Mouse (Mus musculus): Measurements from ENCODE around the gene Gramd1a. TPM values are rescaled to one million over a fixed set of nuclear protein-coding genes. Genes with fewer than 3 reads are reported as not detected.
A peak's percentile ranks its signal among the peaks of the same experiment; 100 is the strongest.

Gene Gramd1a
- polyA plus RNA-seq, 1 experiment from 2014 or later = 21.2 TPM

- H3K36me3 ChIP-seq = peaks cover 71% of the 10 kb centered on the region
- peaks cover 39% of the 10 kb centered on the region for H3K27me3 ChIP-seq (replicated peaks)
- ATAC-seq = no peak
- no peak overlapping the region for H3K4me2 ChIP-seq
- H3K9me3 ChIP-seq (replicated peaks) = no peaks in the 10 kb centered on the region
- no peak overlapping the region for H3K9ac ChIP-seq
- WGBS (ENCODE audit: insufficient replicate concordance) = 85% methylated on average over 7 of the region's 7 CpGs
- H3K4me3 ChIP-seq = no peak overlapping the region
- peaks cover 11% of the 10 kb centered on the region; the same call in 1 of the 2 replicates for H3K4me1 ChIP-seq
- H3K27ac ChIP-seq = no peak overlapping the region
Measured at GRCm38 (mm10) chr7:31130197-31130596, 25.5 kb downstream of the Gramd1a start.

DNA sequence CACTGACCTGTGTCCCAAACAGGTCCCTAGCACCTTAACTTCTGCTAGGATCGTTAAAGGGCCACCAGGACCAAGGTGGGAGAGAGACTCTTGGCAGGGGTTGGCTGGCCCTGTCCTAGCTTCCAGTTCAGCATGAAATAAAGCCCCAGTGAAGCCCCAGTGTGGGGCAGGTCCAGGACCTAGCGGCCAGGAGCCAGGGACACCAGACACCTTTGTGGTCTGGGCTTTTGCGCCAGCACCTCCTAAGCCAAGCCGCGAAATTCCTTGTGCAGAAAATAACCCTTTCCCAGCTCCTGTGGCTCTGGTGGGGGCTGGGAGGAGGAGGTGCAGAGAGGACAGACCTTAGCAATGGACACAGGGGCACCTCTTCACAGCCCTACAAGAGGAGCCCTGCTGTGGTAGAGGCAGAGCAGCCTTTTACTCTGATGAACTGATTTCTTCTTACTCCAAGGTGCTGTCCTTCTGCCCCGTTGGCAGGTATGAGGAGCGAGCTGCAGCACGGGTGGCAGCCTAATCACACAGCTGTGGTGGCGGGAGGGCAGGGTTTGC lies 27.5 kb downstream of the Gramd1a start:
- WGBS (ENCODE audit: insufficient replicate concordance) = 61% methylated on average over 9 of the region's 9 CpGs
- ATAC-seq = no peak

GRCm38 (mm10) chr7:31126851-31127724 lies 28.6 kb downstream of the Gramd1a start, which contains the start of gene Scn1b:
Scn1b (minus strand) TSS chr7:31127003.
- H3K27me3 ChIP-seq (replicated peaks) = peaks cover 55% of the 10 kb centered on the region
- peak within 1 kb of the TSS; percentile 73 for H3K4me2 ChIP-seq
- H3K36me3 ChIP-seq = peaks cover 40% of the 10 kb centered on the region
- H3K9ac ChIP-seq = peak within 1 kb of the TSS; percentile 39
- ATAC-seq = no peak; the same call in 1 of the 2 replicates
- no peak within 1 kb of the TSS for H3K27ac ChIP-seq
- H3K9me3 ChIP-seq (replicated peaks) = no peaks in the 10 kb centered on the region
- WGBS (ENCODE audit: insufficient replicate concordance) = 3% methylated on average over 37 of the region's 60 CpGs
- H3K4me1 ChIP-seq = peaks cover 11% of the 10 kb centered on the region; the same call in 1 of the 2 replicates
- peak within 1 kb of the TSS; percentile 54 for H3K4me3 ChIP-seq

More for the DNA sequence above, 27.5 kb downstream of the Gramd1a start:
- Histone ChIP-seq H3K4me1 (peaks cover 11% of the 10 kb centered on the region; the same call in 1 of the 2 replicates), H3K9me3 (replicated peaks) (no peaks in the 10 kb centered on the region), H3K27ac (no peak overlapping the region), H3K27me3 (replicated peaks) (peaks cover 54% of the 10 kb centered on the region), H3K9ac (no peak overlapping the region), H3K36me3 (peaks cover 51% of the 10 kb centered on the region), H3K4me3 (no peak overlapping the region), H3K4me2 (no peak overlapping the region)

- H3K9me3 ChIP-seq (replicated peaks) = no peaks in the 10 kb centered on the region
- peaks cover 11% of the 10 kb centered on the region; the same call in 1 of the 2 replicates for H3K4me1 ChIP-seq
- peak overlapping the region; percentile 73 for H3K4me2 ChIP-seq
- peak overlapping the region; percentile 39 for H3K9ac ChIP-seq
- H3K27me3 ChIP-seq (replicated peaks) = peaks cover 55% of the 10 kb centered on the region
- H3K36me3 ChIP-seq = peaks cover 32% of the 10 kb centered on the region
- ATAC-seq = no peak
- H3K4me3 ChIP-seq = peak overlapping the region; percentile 54
- 2% methylated on average over 49 of the region's 53 CpGs for WGBS (ENCODE audit: insufficient replicate concordance)
- no peak overlapping the region for H3K27ac ChIP-seq
Measured at GRCm38 (mm10) chr7:31126211-31126751, 29.4 kb downstream of the Gramd1a start.

DNA sequence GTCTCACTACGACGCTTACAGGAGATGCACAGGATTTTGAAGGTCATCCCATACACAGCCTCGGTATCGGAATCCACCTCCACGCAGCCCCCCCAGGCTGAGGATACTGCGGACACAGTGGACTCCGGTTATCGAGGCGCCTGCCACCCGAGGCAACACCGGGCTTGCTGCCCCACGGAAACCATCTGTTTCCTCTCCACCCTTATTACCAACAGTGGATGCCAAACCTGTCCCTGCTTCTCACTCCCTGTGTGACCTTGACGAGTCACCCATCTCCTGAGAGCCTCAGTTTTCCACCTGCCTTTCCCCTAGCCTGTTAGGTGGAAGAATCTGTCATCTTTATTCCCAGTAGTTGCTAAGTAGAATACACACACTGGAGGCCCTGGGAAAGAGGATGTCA lies 30.6 kb downstream of the Gramd1a start:
- Histone ChIP-seq H3K4me2 (no peak overlapping the region), H3K27ac (no peak overlapping the region), H3K4me3 (no peak overlapping the region), H3K4me1 (peaks cover 11% of the 10 kb centered on the region; the same call in 1 of the 2 replicates), H3K36me3 (peaks cover 20% of the 10 kb centered on the region), H3K27me3 (replicated peaks) (peaks cover 55% of the 10 kb centered on the region), H3K9ac (no peak overlapping the region), H3K9me3 (replicated peaks) (no peaks in the 10 kb centered on the region)
- 56% methylated on average over 13 of the region's 13 CpGs for WGBS (ENCODE audit: insufficient replicate concordance)
- ATAC-seq = no peak

DNA sequence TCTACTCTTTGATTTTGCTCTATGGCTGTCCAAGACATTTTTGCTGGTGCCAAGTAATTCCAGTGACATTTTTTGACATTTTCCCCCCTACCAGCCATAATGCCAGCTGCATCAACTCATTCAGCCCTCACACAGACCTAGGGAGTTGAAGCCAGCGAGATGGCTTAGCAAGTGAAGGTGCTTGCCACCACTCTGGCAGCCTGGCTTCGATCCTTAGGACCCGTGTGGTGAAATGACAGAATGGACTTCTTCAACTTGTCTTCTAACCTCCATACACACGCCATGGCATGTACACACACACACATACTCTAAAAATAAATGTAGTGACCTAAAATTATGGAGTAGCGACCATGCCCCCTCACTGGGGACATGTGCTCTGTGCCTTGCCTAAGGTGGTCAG lies 31.3 kb downstream of the Gramd1a start:
- Histone ChIP-seq H3K27me3 (replicated peaks) (peaks cover 55% of the 10 kb centered on the region), H3K36me3 (peaks cover 13% of the 10 kb centered on the region), H3K9ac (no peak overlapping the region), H3K4me3 (no peak overlapping the region), H3K9me3 (replicated peaks) (no peaks in the 10 kb centered on the region), H3K27ac (no peak overlapping the region), H3K4me1 (peaks cover 11% of the 10 kb centered on the region; the same call in 1 of the 2 replicates), H3K4me2 (no peak overlapping the region)
- WGBS (ENCODE audit: insufficient replicate concordance) = 59% methylated on average over 5 of the region's 5 CpGs
- no peak for ATAC-seq

DNA sequence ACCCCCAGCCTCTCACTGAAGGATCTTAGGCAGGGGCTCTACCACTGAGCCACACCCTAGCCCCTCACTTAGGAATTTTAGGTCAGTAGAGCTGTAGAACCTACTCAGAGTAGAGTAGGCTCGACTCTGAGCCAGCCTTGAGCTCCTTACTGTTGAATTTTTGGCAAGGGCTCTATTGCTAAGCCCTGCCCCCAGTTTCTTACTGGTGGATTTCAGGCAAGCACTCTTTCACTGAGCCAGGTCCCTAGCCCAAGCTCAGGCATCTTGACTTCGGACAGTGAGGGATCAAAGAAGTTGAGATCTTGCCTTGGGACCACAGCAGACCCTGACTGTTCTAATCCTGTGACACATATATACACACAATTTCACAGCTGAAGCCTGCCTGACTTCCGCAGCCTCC lies 32.0 kb downstream of the Gramd1a start:
- no peak overlapping the region for H3K4me3 ChIP-seq
- H3K36me3 ChIP-seq = peaks cover 6% of the 10 kb centered on the region; the same call in 1 of the 2 replicates
- no peak overlapping the region for H3K27ac ChIP-seq
- no peaks in the 10 kb centered on the region for H3K9me3 ChIP-seq (replicated peaks)
- no peak overlapping the region for H3K9ac ChIP-seq
- no peak for ATAC-seq
- no peak overlapping the region for H3K4me2 ChIP-seq
- peaks cover 50% of the 10 kb centered on the region for H3K27me3 ChIP-seq (replicated peaks)
- WGBS (ENCODE audit: insufficient replicate concordance) = 69% methylated on average over 3 of the region's 3 CpGs
- H3K4me1 ChIP-seq = peaks cover 11% of the 10 kb centered on the region; the same call in 1 of the 2 replicates

- no peak overlapping the region for H3K4me3 ChIP-seq
- H3K27me3 ChIP-seq (replicated peaks) = peaks cover 43% of the 10 kb centered on the region
- H3K9me3 ChIP-seq (replicated peaks) = no peaks in the 10 kb centered on the region
- no peak overlapping the region for H3K4me2 ChIP-seq
- no peak overlapping the region for H3K9ac ChIP-seq
- WGBS (ENCODE audit: insufficient replicate concordance) = 76% methylated on average over 16 of the region's 16 CpGs
- H3K27ac ChIP-seq = no peak overlapping the region
- H3K36me3 ChIP-seq = no peaks in the 10 kb centered on the region
- no peak for ATAC-seq
- H3K4me1 ChIP-seq = peaks cover 11% of the 10 kb centered on the region; the same call in 1 of the 2 replicates
Measured at GRCm38 (mm10) chr7:31122641-31123631, 32.8 kb downstream of the Gramd1a start.

DNA sequence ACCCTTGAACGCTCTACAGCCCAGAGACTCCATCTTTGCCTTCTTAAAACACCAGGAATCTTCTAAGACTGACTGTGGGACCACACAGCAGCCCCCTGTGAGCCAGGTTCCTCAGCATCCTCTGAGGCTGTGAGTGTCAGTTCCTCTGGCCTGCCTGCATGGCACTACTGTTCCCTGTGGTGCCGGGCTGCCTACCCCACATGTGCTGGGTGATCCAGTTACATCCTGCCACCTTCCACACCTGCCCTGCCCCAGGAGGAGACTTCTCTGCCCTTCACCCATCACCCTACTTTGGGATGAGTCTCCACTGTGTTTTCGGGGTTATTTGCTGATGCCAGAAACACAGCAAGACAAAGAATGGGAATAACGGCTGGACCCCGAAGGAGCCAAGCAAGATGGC lies 36.1 kb downstream of the Gramd1a start:
- Histone ChIP-seq H3K27ac (no peak overlapping the region), H3K4me3 (no peak overlapping the region), H3K4me2 (no peak overlapping the region), H3K27me3 (replicated peaks) (peaks cover 9% of the 10 kb centered on the region), H3K9me3 (replicated peaks) (no peaks in the 10 kb centered on the region), H3K4me1 (peaks cover 25% of the 10 kb centered on the region), H3K36me3 (no peaks in the 10 kb centered on the region), H3K9ac (no peak overlapping the region)
- no peak for ATAC-seq
- WGBS (ENCODE audit: insufficient replicate concordance) = 73% methylated on average over 5 of the region's 5 CpGs

- Histone ChIP-seq H3K4me3 (no peak overlapping the region), H3K4me2 (no peak overlapping the region), H3K9me3 (replicated peaks) (no peaks in the 10 kb centered on the region), H3K9ac (no peak overlapping the region), H3K27ac (no peak overlapping the region), H3K36me3 (no peaks in the 10 kb centered on the region), H3K4me1 (peaks cover 25% of the 10 kb centered on the region), H3K27me3 (replicated peaks) (0 out of 2 replicates have a peak, but pooled peaks cover 3% of the 10 kb centered on the region)
- 68% methylated on average over 7 of the region's 7 CpGs for WGBS (ENCODE audit: insufficient replicate concordance)
- no peak for ATAC-seq
Measured at GRCm38 (mm10) chr7:31118486-31118885, 37.2 kb downstream of the Gramd1a start.

DNA sequence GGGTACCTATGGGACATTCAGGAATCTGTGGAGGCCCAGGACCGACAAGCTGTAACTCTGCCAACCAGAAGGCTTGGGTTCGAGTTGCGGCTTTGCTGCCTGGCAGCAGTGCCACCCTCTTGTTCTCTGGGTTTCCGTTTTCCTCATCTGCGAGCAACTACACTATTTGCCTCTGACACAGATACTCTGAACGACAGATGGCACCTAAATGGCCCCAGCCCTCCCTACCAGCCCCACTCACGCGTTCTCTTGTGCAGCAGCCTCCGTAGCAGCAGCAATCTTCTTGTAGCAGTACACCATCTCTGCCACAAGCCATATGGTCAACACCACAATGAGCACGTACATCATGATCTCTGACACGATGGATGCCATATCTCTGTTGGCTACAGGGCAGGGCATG lies 38.2 kb downstream of the Gramd1a start:
- WGBS (ENCODE audit: insufficient replicate concordance) = 78% methylated on average over 11 of the region's 11 CpGs
- Histone ChIP-seq H3K4me2 (0 out of 2 replicates have a peak overlapping the region, but pooled peaks have one; percentile 13), H3K27me3 (replicated peaks) (no peaks in the 10 kb centered on the region), H3K36me3 (no peaks in the 10 kb centered on the region), H3K27ac (no peak overlapping the region), H3K4me3 (no peak overlapping the region), H3K4me1 (peaks cover 31% of the 10 kb centered on the region), H3K9me3 (replicated peaks) (no peaks in the 10 kb centered on the region), H3K9ac (no peak overlapping the region)
- no peak for ATAC-seq
